Mouse (Mus musculus) heart, adult 8-10 months (tissue): ENCODE measurements around the gene Jmjd7. TPM values are rescaled to one million over a fixed set of nuclear protein-coding genes. Genes with fewer than 3 reads are reported as not detected.

Experiments used
- DNase-seq: peaks from one replicate; pipeline ENCODE4 v3.0.0; 2022; ENCODE audit warnings: low spot score
- total RNA-seq, 4 experiments: library from RNA; stranded (reverse); gene quantifications; 2 replicates each; pipeline ENCODE4 v1.2.4; 2022

Gene Jmjd7
- total RNA-seq, 4 experiments from 2014 or later: 6.6 to 8.6 (median 7.2) TPM

GRCm38 (mm10) chr2:120011462-120012200 lies 15.7 kb upstream of the Jmjd7 start:
- DNase-seq: peak; percentile 58

- DNase-seq: no peak
These were observed 14.4 kb upstream of the Jmjd7 start for GRCm38 (mm10) chr2:120012924-120013323.

- DNase-seq: no peak
These were observed 13.3 kb upstream of the Jmjd7 start for GRCm38 (mm10) chr2:120013831-120014486.

- no peak for DNase-seq
These were observed 11.4 kb upstream of the Jmjd7 start for GRCm38 (mm10) chr2:120015882-120016281.

- DNase-seq: no peak
These were observed 9.7 kb upstream of the Jmjd7 start for GRCm38 (mm10) chr2:120017599-120017998.

GRCm38 (mm10) chr2:120024337-120024736 lies 2.9 kb upstream of the Jmjd7 start:
- DNase-seq: peak; percentile 47

- DNase-seq: no peak
These were observed 658 bp downstream of the Jmjd7 start for GRCm38 (mm10) chr2:120027950-120028331.

- DNase-seq: no peak
These were observed 3.1 kb downstream of the Jmjd7 start for GRCm38 (mm10) chr2:120030380-120030779.

GRCm38 (mm10) chr2:120032726-120033467 lies 5.6 kb downstream of the Jmjd7 start, which contains the start of gene Pla2g4b:
Gene Pla2g4b (plus strand): TSS chr2:120033417.
- DNase-seq: no peak

- DNase-seq: no peak
These were observed 6.4 kb downstream of the Jmjd7 start for GRCm38 (mm10) chr2:120033726-120034125.

GRCm38 (mm10) chr2:120037744-120038143 lies 10.5 kb downstream of the Jmjd7 start:
- DNase-seq: no peak

- DNase-seq: no peak
These were observed 13.7 kb downstream of the Jmjd7 start for GRCm38 (mm10) chr2:120040991-120041390.

GRCm38 (mm10) chr2:120044101-120044603 lies 16.9 kb downstream of the Jmjd7 start:
- DNase-seq: no peak

GRCm38 (mm10) chr2:120044676-120045075 lies 17.4 kb downstream of the Jmjd7 start:
- DNase-seq: no peak

GRCm38 (mm10) chr2:120046486-120047310 lies 19.4 kb downstream of the Jmjd7 start:
- no peak for DNase-seq

GRCm38 (mm10) chr2:120048173-120048572 lies 20.9 kb downstream of the Jmjd7 start:
- DNase-seq: no peak

- peak; percentile 22 for DNase-seq
These were observed 22.5 kb downstream of the Jmjd7 start for GRCm38 (mm10) chr2:120049632-120050274.

- no peak for DNase-seq
These were observed 24.1 kb downstream of the Jmjd7 start for GRCm38 (mm10) chr2:120051405-120051804.

- peak; percentile 65 for DNase-seq
These were observed 27.7 kb downstream of the Jmjd7 start for GRCm38 (mm10) chr2:120054771-120055552.

- no peak for DNase-seq
These were observed 28.6 kb downstream of the Jmjd7 start for GRCm38 (mm10) chr2:120055923-120056322.
